Mouse (Mus musculus): Measurements from ENCODE around the gene 1810009J06Rik. TPM values are rescaled to one million over a fixed set of nuclear protein-coding genes. Genes with fewer than 3 reads are reported as not detected.

1810009J06Rik gene
- total RNA-seq (2023) = not detected

GRCm38 (mm10) chr6:40964454-40964853, at the start of gene 1810009J06Rik:
1810009J06Rik (plus strand) TSS chr6:40964754.

GRCm38 (mm10) chr6:40940457-40940856, 24.1 kb upstream of the 1810009J06Rik start, which contains the start of gene 1700074P13Rik:
1700074P13Rik (minus strand) TSS chr6:40940557.

GRCm38 (mm10) chr6:40951770-40952169, 12.8 kb upstream of the 1810009J06Rik start, which contains the start of gene Gm4744:
Gm4744 (minus strand) TSS chr6:40951870.

GRCm38 (mm10) chr6:40999379-40999778, 34.8 kb downstream of the 1810009J06Rik start, which contains the start of gene Gm2663:
Gm2663 (minus strand) TSS chr6:40999479.

Other genes starting within 250 kb of the 1810009J06Rik start
- not detected for gene Moxd2, start 77.3 kb upstream of the 1810009J06Rik start, total RNA-seq (2023)
- not detected for gene Prss58, start 64.4 kb upstream of the 1810009J06Rik start, total RNA-seq (2023)
- gene 1700074P13Rik, start 24.2 kb upstream of the 1810009J06Rik start, total RNA-seq (2023) = not detected
- gene Gm4744, start 12.9 kb upstream of the 1810009J06Rik start, total RNA-seq (2023) = not detected
- gene Gm2663, start 34.7 kb downstream of the 1810009J06Rik start, total RNA-seq (2023) = not detected
- gene 2210010C04Rik, start 70.8 kb downstream of the 1810009J06Rik start, total RNA-seq (2023) = under 1 TPM; 0.21 to 0.33 TPM

Data from monocyte, adult 59 days (primary cell).